Mouse (Mus musculus) brain, embryonic 14.5 days (tissue): Measurements from ENCODE around the gene Kctd12.

ENCODE experiments used
- CTCF ChIP-seq: fragments of 200-500 bp; IDR thresholded peaks from 2 replicates; pipeline ENCODE4 v1.5.1; 2012; ENCODE audit warnings: inconsistent platforms, mild to moderate bottlenecking, moderate library complexity, borderline replicate concordance; ENCODE audit not compliant: insufficient read depth, insufficient read length; ENCODE audit errors: extremely low read depth
- POLR2A ChIP-seq: fragments of 200-500 bp; IDR thresholded peaks from 2 replicates; pipeline ENCODE4 v1.6.1; 2012; ENCODE audit warnings: mild to moderate bottlenecking, inconsistent platforms, borderline replicate concordance; ENCODE audit not compliant: poor library complexity, insufficient read depth, insufficient read length, severe bottlenecking; ENCODE audit errors: extremely low read depth

DNA sequence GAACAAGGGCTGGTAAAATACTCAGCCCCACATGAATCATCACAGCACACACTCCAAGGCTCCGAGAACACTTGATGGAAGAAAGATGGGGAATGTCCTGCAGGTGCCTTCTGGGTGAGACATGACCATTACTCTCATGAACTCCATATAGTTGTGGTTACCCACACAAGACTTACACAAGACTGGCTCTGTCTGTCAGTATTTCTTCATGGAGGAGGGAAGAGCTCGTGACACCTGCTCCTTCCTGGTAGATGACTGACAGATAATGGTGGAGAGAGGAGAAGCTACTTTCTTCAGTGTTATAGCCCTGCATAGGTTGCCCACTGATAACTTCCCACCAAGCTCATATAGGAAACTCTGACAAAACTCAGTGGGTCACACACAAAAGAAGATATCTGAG is 46.8 kb upstream of the Kctd12 start:
- TF ChIP-seq CTCF: no peak
- TF ChIP-seq POLR2A: no peak
